Mouse (Mus musculus): ENCODE results near the gene Gabrd. TPM values are rescaled to one million over a fixed set of nuclear protein-coding genes. Genes with fewer than 3 reads are reported as not detected.

The Gabrd gene
- polyA plus RNA-seq, 1 experiment, result 0.02 TPM

DNA sequence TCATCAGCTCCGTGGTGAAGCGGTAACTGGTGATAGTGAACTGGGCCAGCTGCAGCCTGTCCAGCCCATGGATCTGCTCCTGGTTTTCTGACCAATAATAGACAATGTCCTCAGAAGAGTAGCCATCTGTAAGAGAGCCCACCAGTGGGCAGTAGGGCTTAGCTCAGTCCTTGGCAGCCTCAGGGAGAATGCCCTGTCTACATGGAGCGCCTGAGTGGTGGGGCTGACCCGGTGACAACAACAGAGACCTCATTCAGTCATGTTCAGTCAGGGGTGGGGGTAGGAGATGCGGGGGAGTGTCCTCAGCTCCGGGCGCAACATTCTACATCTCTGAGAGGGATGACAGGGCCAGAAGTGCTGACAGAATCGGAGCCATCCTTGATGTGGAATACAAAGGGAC is 10.7 kb downstream of the Gabrd start:
- TF ChIP-seq POLR2A (IDR thresholded peaks at IDR 0.05; ENCODE audit: low read depth, low read length) (no peak), CTCF (IDR thresholded peaks at IDR 0.05; ENCODE audit: extremely low read depth, insufficient read depth, insufficient read length, insufficient replicate concordance) (no peak)
- Histone ChIP-seq H3K4me1 (ENCODE audit: control insufficient read depth, insufficient read depth, insufficient read length) (no peaks in the 10 kb centered on the region), H3K27ac (ENCODE audit: insufficient read depth, low read length) (no peak overlapping the region), H3K4me3 (ENCODE audit: extremely low read depth, insufficient read depth, insufficient read length) (no peak overlapping the region), H3K36me3 (ENCODE audit: control insufficient read depth, insufficient read depth, low read length) (no peaks in the 10 kb centered on the region), H3K27me3 (ENCODE audit: control insufficient read depth, insufficient read depth, low read length) (no peaks in the 10 kb centered on the region)
- DNase-seq (ENCODE audit: low read depth in 1 of 2, low spot score in 2 of 2), result no peak
- WGBS, result 84% methylated on average over 8 of the region's 8 CpGs

GRCm38 (mm10) chr4:155383326-155383725 is 14.6 kb downstream of the Gabrd start:
- Histone ChIP-seq H3K27ac (ENCODE audit: insufficient read depth, low read length) (no peak overlapping the region), H3K4me3 (ENCODE audit: extremely low read depth, insufficient read depth, insufficient read length) (no peak overlapping the region), H3K27me3 (ENCODE audit: control insufficient read depth, insufficient read depth, low read length) (no peaks in the 10 kb centered on the region), H3K36me3 (ENCODE audit: control insufficient read depth, insufficient read depth, low read length) (no peaks in the 10 kb centered on the region), H3K4me1 (ENCODE audit: control insufficient read depth, insufficient read depth, insufficient read length) (no peaks in the 10 kb centered on the region)
- 68% methylated on average over 4 of the region's 4 CpGs for WGBS
- DNase-seq (ENCODE audit: low read depth in 1 of 2, low spot score in 2 of 2), result no peak
- TF ChIP-seq CTCF (IDR thresholded peaks at IDR 0.05; ENCODE audit: extremely low read depth, insufficient read depth, insufficient read length, insufficient replicate concordance), result no peak
- no peak for TF ChIP-seq POLR2A (IDR thresholded peaks at IDR 0.05; ENCODE audit: low read depth, low read length)

DNA sequence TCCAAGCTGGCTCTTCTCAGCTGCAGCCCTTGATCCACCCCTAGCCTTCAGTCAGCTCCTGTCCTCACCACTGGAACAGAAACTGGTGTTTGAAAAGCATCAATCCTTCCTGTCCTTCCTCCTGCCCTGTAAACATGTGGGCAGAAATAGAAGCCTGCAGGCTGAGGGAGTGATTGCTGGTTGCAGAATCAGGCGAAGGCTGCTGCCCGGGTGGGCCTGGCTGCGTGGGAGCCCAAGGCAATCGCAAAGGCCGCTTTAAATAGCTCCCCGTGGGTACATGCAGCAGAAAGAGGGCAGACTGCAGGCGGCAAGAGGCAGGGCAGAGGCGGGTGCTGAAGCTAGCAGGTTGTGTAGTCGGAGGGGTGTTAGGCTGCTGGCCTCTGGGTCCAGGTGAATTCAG is 15.2 kb downstream of the Gabrd start:
- H3K4me1 ChIP-seq (ENCODE audit: control insufficient read depth, insufficient read depth, insufficient read length), result no peaks in the 10 kb centered on the region
- no peak for DNase-seq (ENCODE audit: low read depth in 1 of 2, low spot score in 2 of 2)
- H3K36me3 ChIP-seq (ENCODE audit: control insufficient read depth, insufficient read depth, low read length), result no peaks in the 10 kb centered on the region
- H3K4me3 ChIP-seq (ENCODE audit: extremely low read depth, insufficient read depth, insufficient read length), result no peak overlapping the region
- H3K27ac ChIP-seq (ENCODE audit: insufficient read depth, low read length), result no peak overlapping the region
- WGBS, result 33% methylated on average over 9 of the region's 9 CpGs
- TF ChIP-seq POLR2A (IDR thresholded peaks at IDR 0.05; ENCODE audit: low read depth, low read length), result no peak
- TF ChIP-seq CTCF (IDR thresholded peaks at IDR 0.05; ENCODE audit: extremely low read depth, insufficient read depth, insufficient read length, insufficient replicate concordance), result no peak
- H3K27me3 ChIP-seq (ENCODE audit: control insufficient read depth, insufficient read depth, low read length), result no peaks in the 10 kb centered on the region

- Histone ChIP-seq H3K27me3 (ENCODE audit: control insufficient read depth, insufficient read depth, low read length) (no peaks in the 10 kb centered on the region), H3K4me3 (ENCODE audit: extremely low read depth, insufficient read depth, insufficient read length) (no peak overlapping the region), H3K4me1 (ENCODE audit: control insufficient read depth, insufficient read depth, insufficient read length) (no peaks in the 10 kb centered on the region), H3K36me3 (ENCODE audit: control insufficient read depth, insufficient read depth, low read length) (no peaks in the 10 kb centered on the region), H3K27ac (ENCODE audit: insufficient read depth, low read length) (no peak overlapping the region)
- 50% methylated on average over 7 of the region's 7 CpGs for WGBS
- no peak for TF ChIP-seq CTCF (IDR thresholded peaks at IDR 0.05; ENCODE audit: extremely low read depth, insufficient read depth, insufficient read length, insufficient replicate concordance)
- no peak for TF ChIP-seq POLR2A (IDR thresholded peaks at IDR 0.05; ENCODE audit: low read depth, low read length)
- no peak for DNase-seq (ENCODE audit: low read depth in 1 of 2, low spot score in 2 of 2)
Observed at GRCm38 (mm10) chr4:155381974-155382373, 15.9 kb downstream of the Gabrd start.

DNA sequence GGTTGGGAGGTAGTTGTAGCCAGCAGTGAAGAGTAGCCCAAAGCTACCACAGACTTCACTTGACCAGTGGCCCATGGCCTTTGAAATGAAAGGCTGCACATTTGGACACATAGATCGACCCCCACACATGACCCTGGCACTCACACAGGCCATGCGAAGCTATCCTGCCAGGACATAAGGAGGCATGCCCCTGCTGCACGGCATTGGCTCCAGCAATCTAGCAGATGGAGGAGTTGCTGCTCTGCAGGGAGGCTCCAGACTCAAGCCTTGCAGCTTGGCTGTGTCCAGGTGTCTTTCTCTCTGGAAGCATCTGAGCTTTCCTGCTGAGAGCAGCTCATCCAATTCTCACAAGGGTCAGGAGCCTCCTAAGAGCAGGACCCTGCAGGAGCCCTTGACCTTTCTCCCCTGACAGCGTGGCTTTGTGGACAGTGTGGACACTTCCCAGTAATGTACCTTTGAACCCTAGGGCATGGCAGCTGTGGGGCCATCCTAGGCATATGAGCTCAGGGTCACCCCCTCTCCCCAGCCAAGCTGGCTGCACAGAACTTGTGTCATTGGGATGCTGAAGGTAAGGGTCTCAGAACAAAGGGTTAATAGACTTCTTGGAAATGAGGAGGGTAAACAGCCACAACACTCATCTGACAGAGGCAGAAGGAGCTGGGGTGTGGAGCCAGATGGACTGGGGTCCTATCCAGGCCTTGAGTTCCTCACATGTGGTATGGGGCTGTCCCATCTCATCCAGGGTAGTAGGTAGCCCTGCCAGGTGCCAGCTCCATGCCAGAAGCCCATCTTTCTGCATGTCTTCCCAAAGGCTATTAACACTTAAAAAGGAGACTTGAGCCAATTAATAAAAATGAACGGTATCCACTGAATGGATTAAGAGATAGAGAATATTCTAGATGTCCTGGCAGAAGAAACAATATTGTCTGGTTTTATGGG is 25.8 kb downstream of the Gabrd start:
- TF ChIP-seq POLR2A (IDR thresholded peaks at IDR 0.05; ENCODE audit: low read depth, low read length) (no peak), CTCF (IDR thresholded peaks at IDR 0.05; ENCODE audit: extremely low read depth, insufficient read depth, insufficient read length, insufficient replicate concordance) (no peak)
- Histone ChIP-seq H3K36me3 (ENCODE audit: control insufficient read depth, insufficient read depth, low read length) (no peaks in the 10 kb centered on the region), H3K4me1 (ENCODE audit: control insufficient read depth, insufficient read depth, insufficient read length) (no peaks in the 10 kb centered on the region), H3K27me3 (ENCODE audit: control insufficient read depth, insufficient read depth, low read length) (no peaks in the 10 kb centered on the region), H3K27ac (ENCODE audit: insufficient read depth, low read length) (no peak overlapping the region), H3K4me3 (ENCODE audit: extremely low read depth, insufficient read depth, insufficient read length) (no peak overlapping the region)
- 78% methylated on average over 5 of the region's 5 CpGs for WGBS
- no peak for DNase-seq (ENCODE audit: low read depth in 1 of 2, low spot score in 2 of 2)

GRCm38 (mm10) chr4:155370737-155371715 is 26.9 kb downstream of the Gabrd start:
- Histone ChIP-seq H3K36me3 (ENCODE audit: control insufficient read depth, insufficient read depth, low read length) (no peaks in the 10 kb centered on the region), H3K27ac (ENCODE audit: insufficient read depth, low read length) (no peak overlapping the region), H3K4me3 (ENCODE audit: extremely low read depth, insufficient read depth, insufficient read length) (no peak overlapping the region), H3K4me1 (ENCODE audit: control insufficient read depth, insufficient read depth, insufficient read length) (no peaks in the 10 kb centered on the region), H3K27me3 (ENCODE audit: control insufficient read depth, insufficient read depth, low read length) (no peaks in the 10 kb centered on the region; the same call in 1 of the 2 replicates)
- 91% methylated on average over 15 of the region's 15 CpGs for WGBS
- TF ChIP-seq POLR2A (IDR thresholded peaks at IDR 0.05; ENCODE audit: low read depth, low read length) (no peak), CTCF (IDR thresholded peaks at IDR 0.05; ENCODE audit: extremely low read depth, insufficient read depth, insufficient read length, insufficient replicate concordance) (no peak)
- no peak for DNase-seq (ENCODE audit: low read depth in 1 of 2, low spot score in 2 of 2)

Measured in spleen, adult 2 months (tissue).